Mouse (Mus musculus) CD8-positive naive resting alpha-beta T cell, adult 2 months (primary cell): Measurements from ENCODE around the gene Pisd.
A peak's percentile ranks its signal among the peaks of the same experiment; 100 is the strongest.
"Not testable (repeated sequence)": the region's sequence is repeated elsewhere in the genome, so short reads cannot be mapped to it uniquely, and the experiment has no call there.

ENCODE experiments used
- DNase-seq, 2 experiments: peaks; one replicate each; pipeline ENCODE4 v3.0.0; 2022; ENCODE audit warnings: low read depth in 2 of 2, low spot score in 2 of 2

Pisd gene

DNA sequence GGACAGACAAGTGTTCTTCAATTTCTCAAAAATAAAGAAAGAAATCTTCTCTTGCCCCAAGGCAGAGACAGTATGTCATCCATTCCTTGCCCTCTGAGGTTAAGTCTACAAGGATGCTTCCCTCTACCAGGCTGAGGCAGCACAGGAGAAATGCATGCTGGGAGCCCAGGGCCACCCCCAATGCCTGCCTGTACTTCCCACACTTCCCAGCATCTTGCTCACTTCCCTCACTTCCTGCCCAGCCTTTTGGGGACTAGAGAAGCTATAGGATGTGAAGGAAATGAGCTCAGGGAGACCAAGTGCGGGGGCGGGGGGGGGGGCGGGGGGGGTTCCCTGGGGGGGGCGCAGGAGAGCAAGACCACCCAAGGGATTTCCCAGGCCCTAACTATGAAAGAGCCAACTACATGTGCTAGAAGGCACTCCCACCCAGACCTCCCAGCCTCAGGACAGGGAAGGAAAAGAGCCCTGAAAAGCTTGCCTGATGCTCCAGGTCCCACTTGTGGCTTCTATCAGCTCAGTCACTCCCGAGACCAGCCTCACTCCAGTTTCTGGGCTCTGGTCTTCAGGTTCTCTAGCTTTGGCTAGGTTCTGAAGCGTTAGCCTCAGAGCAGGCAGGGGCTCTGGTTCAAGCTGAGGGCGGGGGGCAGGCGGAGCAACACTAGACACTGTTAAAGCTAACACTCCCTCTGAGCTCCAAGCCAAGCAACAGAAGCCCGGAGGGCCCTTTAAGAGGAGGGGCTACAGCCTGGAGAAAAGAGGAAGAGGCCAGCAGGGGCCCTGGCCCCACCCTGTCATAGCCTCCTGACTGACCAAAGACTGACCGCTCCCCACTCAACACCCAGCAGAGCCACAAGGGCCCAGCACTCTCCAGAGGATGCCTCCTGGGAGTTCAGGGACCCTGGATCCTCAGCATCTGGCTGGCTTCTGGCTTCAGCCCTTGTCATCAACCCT is 39.5 kb downstream of the Pisd start:
- no peak for DNase-seq

DNA sequence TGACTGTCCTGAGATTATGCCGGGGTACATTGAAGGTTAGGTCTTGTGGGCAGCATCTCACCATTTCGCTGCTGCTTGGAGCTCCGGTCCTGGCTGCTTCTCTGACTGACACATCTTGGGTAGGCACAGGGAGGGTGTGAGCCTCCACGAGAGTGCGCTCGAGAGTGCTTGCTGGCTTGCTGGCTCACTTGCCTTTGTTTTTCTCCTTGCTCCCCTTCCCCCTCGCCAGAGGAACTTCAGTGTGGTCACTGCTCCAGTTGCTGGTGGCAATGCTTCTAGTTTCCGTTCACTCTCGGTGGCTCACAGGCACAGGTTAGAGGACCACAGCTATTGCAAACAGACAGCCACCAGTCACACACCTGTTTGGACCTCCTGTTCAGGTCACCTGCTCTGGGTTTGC is 43.3 kb downstream of the Pisd start:
- DNase-seq = no peak

DNA sequence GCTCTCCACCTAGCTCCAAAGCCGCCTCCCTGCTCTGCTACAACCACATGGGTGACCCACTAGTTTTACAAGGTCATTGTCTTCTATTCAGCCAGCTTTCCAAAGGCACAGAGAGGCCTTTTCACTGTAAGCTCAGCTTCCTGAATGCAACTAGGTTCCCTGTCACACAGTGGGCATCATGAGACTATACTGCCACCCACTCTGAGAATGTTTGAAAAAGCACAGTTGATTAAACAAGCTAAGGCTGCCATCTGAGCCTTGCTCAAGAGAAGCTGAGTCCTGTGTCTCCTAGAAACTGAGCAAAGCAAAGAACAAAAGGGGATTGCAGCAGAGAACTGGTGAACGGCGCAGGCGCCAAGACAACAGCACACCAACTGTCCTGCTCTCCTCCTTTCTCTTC is 44.1 kb downstream of the Pisd start:
- not testable (repeated sequence) for DNase-seq

DNA sequence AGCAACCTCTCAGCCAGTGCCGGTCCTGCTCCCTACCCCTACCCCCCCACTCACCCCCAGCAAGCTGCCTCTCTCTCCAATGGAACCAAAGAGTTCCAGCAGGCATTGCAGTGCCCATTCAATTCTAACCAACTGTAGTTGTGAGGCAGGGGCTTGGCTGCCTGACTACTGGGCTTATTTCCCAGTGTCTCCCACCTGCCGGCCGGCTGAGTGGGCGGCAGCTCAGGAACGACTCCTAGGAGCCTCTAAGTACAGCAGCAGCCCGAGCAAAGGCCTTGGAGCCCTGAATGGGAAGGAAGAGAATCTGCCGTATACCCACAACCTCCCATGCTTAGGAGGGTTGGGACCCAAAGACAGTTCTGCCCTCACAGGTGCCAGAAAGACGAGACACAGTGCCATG is 44.6 kb downstream of the Pisd start:
- DNase-seq = not testable (repeated sequence)

DNA sequence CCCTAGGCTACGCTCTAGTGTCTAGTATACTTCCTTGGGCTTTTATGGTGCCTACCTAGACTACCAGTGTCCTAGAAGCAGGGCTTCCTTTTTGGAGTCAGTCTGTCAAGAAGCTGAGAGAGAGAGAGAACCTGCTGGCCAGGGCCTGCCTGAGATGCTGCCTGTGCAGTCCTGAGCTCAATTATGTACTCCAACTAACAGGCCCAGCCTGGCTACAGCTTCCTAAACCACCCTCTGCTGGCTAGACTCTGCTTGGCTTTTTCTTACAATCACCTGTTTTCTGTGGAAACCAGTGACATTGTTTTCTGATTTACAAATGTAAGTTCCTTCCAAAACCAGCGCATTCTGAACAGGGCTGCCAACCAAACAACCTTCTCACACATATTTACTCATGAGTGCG is 45.3 kb downstream of the Pisd start:
- DNase-seq = no peak

DNA sequence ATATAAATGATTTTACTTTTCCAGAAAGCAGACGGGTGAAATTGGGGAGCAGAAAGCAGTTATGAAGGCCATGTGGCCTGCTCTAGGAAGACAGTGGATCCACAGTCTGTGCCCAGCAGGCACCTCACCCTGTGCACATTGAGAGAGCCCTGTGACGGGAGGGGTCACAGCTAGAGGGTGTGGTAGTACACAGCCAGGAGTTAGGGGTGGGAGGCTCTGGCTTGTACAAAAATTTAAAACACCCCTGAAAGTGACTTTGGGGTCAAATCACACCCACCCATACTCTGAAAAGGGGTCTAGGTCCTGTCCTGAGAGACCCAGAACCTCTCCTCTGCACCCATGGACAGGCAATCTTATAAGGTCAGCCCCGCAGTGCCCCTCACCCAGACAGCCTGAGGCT is 48.7 kb downstream of the Pisd start:
- DNase-seq = not testable (repeated sequence)

DNA sequence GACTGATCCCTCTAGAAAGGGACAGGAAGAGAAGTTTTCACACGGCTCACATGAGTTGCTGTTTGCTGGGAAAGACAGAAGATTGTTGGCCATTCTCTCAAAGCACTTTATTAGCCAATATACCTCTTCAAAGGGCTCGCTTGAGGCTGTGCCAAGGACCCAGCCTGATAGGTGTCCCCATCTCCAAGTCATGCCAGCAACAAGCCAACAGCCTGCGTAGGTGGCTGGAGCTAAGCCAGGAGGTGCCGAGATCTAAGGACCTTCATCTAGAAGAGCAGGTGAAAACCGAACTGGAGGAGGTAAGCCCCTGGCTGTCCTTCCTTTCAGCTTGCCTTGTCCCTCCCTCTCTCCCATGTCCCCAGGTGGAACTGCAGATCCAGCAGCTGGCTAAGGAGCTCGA is 49.7 kb downstream of the Pisd start:
- no peak for DNase-seq

DNA sequence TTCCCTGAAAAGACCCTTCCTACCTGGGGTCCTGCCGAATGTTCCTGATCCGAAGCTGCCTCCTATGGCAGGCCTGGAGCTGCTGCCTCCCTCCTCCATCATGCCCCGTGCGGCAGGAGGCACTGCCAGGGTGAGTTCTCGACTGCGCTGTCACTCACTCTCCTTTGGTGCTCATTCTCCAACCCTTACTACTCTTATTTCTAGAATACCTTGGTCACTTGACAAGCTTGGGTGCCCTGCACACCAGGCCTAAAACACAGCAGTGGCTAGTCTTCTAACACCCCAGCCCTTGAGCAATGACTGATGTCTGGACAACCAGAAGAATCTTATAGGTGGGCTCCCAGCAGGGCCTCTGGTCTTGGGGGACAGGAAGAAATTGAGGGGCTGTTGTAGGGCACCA is 51.6 kb downstream of the Pisd start:
- DNase-seq = not testable (repeated sequence)

DNA sequence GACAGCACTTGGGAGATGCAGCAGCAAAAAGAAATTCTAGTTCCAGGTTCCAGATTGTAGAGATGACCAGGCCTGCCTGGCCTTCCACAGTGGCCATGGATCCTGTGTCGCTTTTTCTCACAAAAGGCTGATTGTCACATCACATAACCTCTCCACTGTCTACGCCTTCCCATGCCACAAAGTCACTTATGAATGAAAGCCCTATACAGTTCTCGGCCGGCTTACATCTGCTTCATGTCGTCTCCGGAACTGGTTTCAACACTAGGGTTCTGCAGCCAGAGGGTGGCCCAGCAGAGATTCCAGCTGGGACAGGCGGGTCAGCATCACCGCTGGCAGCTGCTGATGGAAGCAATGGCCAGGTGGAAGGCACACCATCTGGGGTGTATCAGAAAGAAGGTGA is 56.6 kb downstream of the Pisd start:
- DNase-seq = no peak

DNA sequence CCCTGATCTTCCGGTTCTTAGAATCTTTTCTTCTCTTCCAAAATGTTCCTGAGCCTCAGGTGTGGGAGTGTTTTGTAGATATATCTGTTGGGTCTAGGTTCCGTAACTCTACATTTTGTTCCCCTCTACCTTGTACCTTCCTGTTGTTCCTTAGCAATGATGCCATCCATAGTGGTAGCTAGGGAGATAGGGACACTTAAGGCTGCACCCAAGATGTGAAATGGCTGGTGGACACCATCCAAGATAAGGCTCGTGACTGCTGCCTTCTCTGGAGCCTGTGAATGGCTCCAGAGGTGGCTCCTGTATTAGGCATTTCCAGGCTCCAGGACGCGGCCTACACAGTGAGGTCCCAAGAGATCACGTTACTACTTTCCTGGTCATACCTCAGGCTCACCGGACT is 57.1 kb downstream of the Pisd start:
- DNase-seq = no peak

DNA sequence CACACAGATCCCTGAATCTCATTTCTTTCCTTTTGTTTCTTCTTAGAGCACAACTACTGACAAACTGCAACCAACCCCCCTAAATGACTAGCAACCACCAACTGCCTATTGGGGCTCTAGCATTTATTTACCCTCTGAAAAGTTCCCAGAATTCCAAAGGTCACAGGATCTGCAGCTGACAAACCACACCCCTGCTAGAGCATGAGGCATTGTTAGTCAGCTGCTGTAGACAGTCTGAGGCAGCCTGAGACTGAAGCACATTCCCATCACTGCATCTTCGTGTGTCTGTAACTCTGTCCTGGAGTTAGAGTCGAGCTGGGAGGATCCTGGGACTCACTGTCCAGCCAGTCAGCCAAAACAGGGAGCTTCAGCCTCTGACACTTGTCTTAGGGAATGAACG is 60.0 kb downstream of the Pisd start:
- DNase-seq = not testable (repeated sequence)

DNA sequence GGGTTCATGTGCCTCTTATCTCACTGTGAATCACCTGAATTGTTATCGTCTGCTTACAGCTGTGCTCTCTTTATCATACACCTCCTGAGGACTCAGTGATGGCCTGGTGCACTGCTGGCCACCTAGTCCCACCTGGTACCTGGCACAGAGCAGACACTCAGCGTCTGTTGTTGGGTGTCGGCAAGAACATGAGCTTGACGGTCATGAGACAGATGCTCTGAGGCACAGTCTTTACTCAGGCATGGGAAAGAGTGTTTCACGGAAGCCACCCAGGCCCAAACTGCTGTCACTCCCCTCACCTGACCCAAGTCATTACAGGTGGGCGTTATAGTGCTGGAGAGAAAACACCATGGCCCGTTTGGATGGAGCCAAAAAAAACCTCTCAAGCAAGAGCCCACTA is 61.5 kb downstream of the Pisd start:
- no peak for DNase-seq

DNA sequence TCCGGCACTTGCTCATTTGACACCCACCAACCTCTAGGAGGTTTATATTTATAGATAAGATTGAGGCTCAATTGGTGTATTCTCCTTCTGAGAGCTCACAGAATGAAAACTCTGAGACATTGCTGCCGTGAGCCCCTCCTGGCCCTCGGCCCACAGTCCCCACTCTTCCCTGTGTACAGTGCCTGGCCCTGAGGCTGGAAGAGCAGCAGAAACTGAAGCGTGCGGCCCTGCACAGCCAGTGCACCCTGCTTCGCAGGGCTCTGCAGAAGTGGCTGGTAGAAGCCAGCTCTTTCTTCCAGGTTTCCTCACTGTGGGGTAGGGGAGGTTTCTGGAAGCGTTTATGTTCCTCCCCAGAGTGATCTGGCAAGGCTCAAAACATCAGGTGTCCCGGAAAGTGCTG is 62.7 kb downstream of the Pisd start:
- DNase-seq = not testable (repeated sequence)

DNA sequence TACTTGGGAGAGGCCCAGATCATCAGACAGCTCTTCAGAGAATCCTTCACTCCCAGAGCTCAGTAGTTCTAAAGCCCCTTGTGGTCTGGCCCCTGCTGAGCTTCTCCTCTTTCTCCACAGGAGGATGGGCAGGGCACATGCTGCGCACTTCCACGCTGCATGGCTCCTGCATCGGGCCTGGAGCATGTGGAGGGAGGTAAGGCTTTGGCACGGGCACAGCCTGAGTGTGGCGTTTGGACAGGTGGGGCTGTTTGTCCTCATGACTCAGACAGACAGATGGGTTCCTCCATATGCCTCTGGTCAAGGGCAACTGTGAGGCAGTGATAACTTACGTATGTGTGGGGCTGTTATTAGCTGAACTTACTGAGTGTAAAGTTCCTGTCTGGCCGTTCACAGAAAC is 63.2 kb downstream of the Pisd start:
- no peak for DNase-seq

DNA sequence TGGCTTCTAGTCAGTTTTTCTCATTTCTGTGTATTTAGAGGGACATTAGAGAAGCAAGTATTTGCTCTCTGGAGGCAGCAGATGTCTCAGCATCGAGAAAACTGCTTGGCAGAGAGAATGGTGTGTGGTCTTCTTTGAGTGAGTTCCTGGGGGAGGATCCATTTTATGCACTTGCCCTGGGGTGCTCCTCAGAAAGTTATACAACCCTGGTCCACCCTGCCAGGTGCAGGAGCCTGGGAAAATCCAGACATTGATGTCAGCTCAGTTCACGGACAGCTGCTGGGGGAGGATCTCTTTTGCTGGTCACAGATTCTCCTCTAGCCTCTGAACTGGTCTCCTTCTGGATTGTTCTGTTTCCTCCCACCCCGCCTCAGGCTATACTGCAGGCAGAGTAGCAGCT is 64.1 kb downstream of the Pisd start:
- no peak for DNase-seq

DNA sequence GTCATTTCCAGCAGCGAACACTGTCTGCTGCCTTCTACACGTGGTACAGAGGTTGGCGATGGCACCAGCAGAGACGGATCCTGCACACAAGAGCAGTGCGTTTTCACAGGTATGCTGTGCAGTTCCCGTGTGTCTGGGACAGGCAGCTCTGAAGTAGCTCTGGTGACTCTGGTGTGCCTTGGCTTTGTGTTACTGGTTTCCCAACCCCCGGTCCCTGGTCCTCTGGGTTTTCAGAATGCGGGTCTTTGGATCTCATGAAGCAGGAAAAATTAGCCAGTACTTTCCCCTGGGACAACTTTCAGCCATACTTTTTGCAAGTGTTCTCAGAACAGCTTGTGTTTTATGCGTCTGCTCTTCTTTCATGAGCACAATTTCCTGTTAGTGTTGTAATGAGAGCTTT is 65.0 kb downstream of the Pisd start:
- DNase-seq = no peak

DNA sequence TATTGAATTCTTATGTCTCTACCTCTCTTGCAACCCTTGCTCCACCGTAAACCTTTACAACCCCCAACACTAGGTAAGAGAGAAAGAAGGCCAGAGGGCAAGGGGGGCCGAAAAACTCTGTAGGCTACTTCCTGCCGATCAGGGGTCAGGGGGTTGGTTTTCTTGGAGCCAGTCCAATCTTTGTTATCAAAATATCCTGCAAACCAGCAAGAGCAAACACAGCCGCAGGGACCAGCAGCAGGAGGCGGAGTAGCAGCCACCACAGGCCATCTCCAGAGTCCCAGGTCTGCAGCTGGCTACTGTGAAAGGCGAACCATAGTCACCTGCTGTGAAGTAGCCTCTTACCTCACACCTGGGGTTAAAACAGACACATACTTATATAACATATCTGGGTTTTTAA is 66.5 kb downstream of the Pisd start:
- no peak for DNase-seq

DNA sequence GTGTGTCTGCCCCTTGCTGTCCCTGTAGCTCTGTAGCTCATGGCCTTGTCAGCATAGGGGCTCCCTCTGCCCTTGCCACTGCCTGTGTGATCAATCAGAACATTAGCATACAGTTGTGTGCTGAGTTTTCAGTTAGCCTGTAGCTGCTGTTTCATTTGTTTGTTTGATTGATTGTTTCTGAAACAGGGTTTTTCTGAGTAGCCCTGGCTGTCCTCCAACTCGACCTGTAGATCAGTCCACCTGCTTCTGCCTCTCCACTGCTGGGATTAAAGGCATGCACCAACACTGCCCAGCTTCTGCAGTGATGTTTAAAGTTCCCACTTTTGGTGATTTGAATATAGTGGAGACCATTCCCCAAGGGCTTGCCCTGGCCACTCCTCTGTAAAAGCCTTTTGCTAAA is 67.7 kb downstream of the Pisd start:
- DNase-seq = no peak

DNA sequence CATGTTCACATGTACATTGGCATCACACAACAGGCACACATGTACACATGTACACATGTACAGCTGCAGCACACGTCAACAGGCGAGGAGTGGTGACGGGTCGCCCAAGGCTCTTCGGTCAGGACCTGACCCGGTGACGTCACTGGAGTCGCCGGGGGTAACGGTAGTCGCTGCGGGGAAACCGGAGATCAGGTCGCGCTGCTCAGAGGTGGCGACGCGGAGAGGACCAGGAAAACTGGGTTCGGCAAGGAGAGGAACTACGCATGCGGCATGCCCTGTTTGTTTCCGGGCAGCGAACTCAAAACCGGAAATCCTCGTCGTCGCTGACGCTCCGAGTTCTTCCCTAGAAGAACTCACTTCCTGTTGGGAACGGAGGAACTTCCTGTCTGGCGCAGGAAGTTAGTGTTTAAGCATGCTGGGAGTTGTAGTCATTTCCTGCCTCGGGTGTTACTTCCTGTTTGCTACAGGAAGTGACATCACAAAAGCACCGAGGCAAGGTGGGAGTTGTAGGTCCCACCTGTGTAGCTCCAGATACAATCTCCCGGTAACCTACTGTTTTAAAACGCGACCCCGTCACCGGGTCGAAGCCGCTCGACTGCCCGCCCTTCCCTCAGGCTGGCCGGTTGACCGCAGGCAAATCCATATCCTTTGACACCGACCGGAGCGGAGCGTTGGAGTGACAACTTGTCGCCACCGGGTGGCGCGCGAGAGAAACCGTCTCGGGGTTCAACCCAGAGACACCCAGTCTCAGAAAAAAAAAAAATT is 71.6 kb downstream of the Pisd start:
- DNase-seq = peak; percentile 86 to 88

DNA sequence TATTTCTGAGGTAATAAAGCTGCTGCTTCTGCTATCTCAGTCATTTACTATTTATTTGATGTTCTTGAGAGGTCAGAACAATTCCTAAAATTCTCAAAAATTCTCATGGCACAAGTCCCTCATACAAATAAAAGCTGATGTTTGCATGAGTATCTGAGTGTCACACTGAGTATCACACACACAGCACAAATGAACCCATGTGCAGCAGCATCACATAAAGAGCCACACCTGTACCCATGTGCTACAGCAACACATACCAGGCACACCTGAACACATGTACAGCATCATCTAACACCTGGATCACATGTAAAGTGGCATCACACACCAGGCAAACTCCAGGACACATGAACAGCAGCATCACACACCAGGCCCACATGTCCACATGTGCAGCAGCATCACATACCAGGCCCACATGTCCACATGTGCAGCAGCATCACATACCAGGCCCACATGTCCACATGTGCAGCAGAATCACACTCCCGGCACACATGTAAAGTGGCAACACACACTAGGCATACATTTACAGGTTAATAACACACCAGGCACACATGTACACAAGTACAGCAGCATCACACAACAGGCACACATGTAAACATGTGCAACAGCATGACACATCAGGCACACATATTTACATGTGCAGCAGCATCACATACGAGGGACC is 72.3 kb downstream of the Pisd start:
- no peak for DNase-seq

DNA sequence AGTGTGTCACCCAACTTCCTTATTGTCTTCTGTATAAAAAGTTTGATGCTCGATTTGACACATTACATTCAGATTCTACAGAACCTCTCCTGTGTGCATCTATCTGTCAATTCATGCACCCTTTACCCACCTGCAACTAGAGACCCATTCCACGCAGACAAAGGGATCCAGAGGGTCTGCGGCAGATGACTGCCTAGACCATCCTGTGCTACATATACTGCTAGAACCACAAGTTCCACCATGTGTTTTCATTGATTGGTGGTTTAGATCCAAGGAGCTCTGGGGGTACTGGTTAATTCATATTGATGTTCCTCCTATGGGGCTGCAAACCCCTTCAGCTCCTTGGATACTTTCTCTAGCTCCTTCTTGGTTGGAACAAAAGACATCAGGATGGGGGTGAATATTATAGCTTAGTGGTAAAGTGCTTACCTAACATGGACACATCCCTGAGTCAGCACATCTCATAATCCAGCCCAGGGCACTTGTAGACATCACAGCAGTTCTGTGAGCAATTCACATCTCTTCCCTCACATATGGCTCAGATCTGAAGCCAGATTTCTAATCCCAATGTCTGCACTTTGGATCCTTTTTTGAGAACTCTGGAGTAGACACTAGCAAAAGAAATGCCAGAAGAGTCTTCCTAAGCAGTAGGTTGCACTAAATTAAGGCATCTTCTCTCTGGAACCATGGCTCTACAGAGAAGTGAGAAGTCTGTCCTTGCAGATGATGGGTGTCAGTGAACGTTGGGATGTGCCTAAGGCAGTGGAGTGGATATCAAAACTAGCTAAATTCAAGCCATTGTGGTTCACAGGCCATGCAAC is 73.0 kb downstream of the Pisd start:
- DNase-seq = no peak
